Mouse (Mus musculus) left cerebral cortex, postnatal 4 days (tissue): Measurements from ENCODE around the gene Nsmce4a. TPM values are rescaled to one million over a fixed set of nuclear protein-coding genes. Genes with fewer than 3 reads are reported as not detected.

Source experiments
- DNase-seq: peaks from one replicate; pipeline ENCODE4 v3.0.0-alpha.2; 2022
- intact Hi-C: fragments of 180-260 bp; cut with DNase I; formaldehyde crosslinking; loops from one replicate; pipeline ENCODE4 v1.15.1; 2025
- total RNA-seq, 2 experiments: library from RNA; stranded (reverse); gene quantifications; 2 replicates each; pipeline ENCODE4 v1.2.3; 2021

The Nsmce4a gene
- total RNA-seq, 2 experiments from 2014 or later = 36.1 to 38.3 TPM

DNA sequence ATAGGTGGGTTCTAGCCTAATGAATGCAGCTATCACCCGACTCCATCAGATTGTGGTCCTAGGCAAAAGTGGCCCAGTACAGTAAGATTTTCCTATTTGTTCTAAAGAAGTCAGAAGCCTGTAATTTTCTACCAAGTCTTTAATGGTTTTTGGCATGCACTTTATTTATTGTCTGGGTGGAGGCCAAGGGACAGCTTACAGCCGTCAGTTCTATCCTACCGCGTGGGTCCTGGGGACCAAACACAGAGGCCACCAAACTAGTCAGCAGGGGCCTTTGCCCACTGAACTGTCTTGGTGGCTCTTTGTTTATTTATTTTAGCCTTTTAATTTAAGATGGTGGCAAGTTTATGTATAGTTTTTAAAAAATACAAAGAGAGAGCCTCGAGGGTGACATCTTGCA is 5.7 kb upstream of the Nsmce4a start:
- intact Hi-C loops = no loop called here
- DNase-seq = no peak

DNA sequence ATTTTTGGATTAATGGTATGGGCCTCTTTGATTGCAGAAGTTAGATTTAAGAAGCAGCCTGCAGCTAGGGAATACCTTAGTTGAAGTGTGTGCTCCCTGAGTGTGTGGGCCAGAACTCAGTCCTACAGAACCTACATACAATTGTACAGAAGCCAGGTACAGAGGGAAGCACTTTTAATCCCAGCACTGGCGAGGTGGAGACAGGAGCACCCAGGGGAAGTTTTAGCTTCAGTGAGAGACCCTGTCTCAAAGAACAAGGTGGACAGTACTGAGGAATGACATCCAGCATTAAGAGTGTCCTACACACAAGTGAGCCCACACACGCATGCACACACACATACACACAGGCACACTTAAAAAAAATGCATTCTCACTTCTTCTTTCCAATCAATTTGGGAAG is 5.1 kb upstream of the Nsmce4a start:
- no peak for DNase-seq
- intact Hi-C loops = no loop called here

DNA sequence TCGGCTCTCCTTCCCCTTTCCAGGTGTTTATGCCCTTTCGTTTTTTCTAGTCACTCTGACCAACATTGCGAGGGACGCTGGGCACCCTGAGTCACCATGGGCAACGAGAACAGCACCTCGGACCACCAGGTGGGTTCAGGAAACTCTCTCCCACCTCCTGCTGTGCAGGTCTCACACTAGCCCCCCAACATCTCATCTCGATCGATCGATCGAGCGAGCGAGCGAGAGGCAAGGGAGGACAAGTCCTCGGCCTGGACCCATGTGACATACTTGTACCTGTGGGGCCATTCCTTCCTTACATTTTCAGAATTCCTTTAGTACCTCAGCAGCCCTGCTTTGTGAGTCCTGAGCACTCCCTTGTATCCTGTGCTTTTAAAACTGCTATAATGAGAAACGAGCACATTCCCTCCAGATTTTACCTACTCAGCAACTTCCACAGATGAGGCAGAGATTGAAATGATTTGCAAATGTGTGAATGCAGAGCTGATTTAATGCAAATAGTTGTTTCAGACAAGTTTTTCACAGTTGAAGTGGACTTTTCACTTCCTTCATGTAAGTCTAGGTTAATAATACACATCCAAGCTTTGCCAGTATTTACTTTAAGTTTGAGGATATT is 4.6 kb upstream of the Nsmce4a start, which contains the start of gene Tacc2:
Gene Tacc2, plus strand, starts transcription at position 51 of the 616 bp plus-strand sequence.
- no peak for DNase-seq
- intact Hi-C loops = no loop called here

GRCm38 (mm10) chr7:130576981-130577380 is 4.1 kb upstream of the Nsmce4a start:
- intact Hi-C loops = no loop called here
- DNase-seq = no peak

GRCm38 (mm10) chr7:130574211-130574991 is 1.5 kb upstream of the Nsmce4a start:
- intact Hi-C loops = no loop called here

GRCm38 (mm10) chr7:130573746-130574145 is 828 bp upstream of the Nsmce4a start:
- intact Hi-C loops = no loop called here
- no peak for DNase-seq

More at GRCm38 (mm10) chr7:130574211-130574991, 1.5 kb upstream of the Nsmce4a start:
- DNase-seq = peak; percentile 19

DNA sequence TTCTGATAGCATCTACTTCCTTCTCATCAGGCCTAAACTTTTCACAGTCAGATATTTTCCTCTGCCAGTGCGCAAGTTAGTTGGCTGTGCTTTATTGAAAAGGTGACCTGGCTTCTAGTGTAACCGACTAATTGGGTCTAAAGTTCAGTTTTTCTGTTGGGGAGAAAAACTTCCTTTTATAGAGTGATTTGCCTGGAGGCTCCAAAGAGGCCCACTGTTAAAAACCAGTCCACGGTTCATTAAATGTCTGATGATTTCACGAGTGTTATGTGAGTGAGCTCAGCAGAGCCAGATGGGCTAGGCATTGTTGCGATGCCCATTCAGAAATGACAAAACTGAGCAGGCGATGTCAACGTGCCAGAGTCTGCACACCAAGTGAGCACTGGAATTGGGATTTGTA is 2.4 kb downstream of the Nsmce4a start:
- DNase-seq = no peak
- intact Hi-C loops = no loop called here

DNA sequence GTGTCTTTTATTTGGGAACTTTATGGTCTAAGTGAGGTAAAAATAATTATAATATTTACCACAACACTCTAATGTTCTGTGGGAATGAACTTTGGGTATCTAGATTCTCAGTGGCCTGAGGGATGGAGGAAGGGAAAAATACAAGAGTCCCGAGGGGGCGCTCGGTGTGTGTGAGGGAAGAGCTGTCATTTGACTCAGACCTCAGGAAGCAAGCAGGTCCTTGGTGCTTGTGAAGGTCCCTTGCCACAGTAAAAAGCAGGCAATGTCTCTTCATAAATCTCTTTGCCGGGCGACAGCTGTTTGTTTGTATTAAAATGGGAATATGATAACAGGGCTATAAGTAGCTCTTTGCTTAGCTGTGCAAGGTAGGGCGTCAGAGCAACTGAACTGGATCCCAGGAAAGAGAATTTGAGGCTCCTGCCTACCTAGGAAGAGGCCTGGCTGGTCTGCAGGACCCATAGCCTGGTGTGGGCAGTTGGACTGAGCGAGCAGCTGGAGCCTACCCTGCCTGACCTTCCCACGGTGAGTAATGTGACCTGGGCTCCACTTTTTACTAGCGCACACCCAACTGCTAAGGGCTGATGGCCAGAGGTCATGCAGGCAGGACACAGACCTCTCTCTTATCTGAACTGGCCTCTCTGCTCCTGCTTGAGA is 4.0 kb downstream of the Nsmce4a start:
- intact Hi-C loops = no loop called here
- DNase-seq = no peak

- intact Hi-C loops = no loop called here
- DNase-seq = no peak
Observed at GRCm38 (mm10) chr7:130564596-130564995, 8.3 kb downstream of the Nsmce4a start.

GRCm38 (mm10) chr7:130563880-130564279 is 9.0 kb downstream of the Nsmce4a start:
- intact Hi-C loops = no loop called here
- no peak for DNase-seq

DNA sequence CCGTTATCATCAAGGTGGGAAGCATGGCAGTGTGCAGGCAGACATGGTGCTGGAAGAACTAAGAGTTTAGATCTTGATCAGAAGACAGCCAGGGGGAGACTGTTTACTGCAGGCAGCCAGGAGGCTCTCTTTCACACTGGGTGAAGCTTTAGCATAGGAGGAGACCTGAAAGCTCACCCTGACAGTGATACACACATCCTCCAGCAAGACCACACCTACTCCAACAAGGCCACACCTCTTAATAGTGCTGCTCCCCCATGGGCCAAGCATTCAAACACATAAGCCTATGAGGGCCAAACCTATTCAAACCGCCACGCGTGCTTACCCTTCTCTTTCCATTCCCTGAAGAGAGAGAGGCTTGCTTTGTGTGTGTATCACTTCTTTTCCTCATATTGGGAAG is 9.6 kb downstream of the Nsmce4a start:
- intact Hi-C loops = no loop called here
- no peak for DNase-seq

- no peak for DNase-seq
- intact Hi-C loops = no loop called here
Observed at GRCm38 (mm10) chr7:130560933-130561332, 12.0 kb downstream of the Nsmce4a start.

- DNase-seq = no peak
- intact Hi-C loops = no loop called here
Observed at GRCm38 (mm10) chr7:130558592-130558991, 14.3 kb downstream of the Nsmce4a start.

- intact Hi-C loops = no loop called here
- DNase-seq = no peak
Observed at GRCm38 (mm10) chr7:130555597-130555996, 17.3 kb downstream of the Nsmce4a start.

- intact Hi-C loops = no loop called here
Observed at GRCm38 (mm10) chr7:130553321-130553720, 19.6 kb downstream of the Nsmce4a start.

DNA sequence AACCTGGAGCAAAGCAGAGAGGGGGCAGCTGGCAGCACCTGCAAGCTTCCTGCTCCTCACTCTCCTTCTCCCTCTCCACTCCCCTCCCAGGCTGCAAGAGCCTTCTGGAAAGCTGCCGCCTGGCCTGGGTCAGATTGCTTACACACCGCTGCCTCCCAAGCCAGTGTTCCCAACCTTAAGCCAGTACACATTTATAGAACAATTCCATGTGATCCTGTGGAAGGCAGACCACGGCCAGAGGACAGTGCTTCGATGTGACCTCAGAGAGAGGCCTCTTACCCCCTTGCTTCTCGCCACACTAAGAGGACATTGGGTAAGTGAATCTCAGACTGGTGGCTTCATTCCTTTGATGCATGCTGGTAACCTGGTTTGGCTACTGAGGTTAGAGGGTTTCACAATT is 20.1 kb downstream of the Nsmce4a start:
- DNase-seq = peak; percentile 65
- intact Hi-C loops = no loop called here

More at GRCm38 (mm10) chr7:130553321-130553720, 19.6 kb downstream of the Nsmce4a start:
- DNase-seq = no peak

DNA sequence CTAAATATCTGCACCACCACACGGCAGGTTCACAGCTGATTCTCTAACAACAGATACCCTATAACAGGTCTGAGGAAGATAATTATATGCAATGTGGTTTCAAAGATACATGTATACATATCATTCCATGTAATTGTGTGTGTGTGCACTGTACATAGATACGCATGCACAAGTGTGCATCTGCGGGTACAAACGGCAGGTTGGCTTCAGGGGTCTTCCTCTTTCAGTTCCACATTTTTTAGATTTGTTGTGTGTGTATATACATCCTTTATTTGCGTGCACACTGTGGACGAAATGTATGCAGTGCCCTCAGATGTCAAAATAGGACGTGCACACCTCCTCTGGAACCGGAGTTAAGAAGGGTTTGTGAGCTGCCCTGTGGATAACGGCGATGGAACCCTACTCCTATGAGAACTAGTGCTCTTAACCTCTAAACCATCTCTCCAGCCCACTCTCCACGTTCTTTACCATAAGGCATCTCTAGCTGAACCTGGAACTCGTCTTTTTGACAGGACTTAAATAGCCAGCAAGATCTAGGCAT is 25.2 kb downstream of the Nsmce4a start:
- no peak for DNase-seq
- intact Hi-C loops = no loop called here

- DNase-seq = peak; percentile 94
- intact Hi-C loops = no loop called here
Observed at GRCm38 (mm10) chr7:130546791-130547484, 26.0 kb downstream of the Nsmce4a start.

DNA sequence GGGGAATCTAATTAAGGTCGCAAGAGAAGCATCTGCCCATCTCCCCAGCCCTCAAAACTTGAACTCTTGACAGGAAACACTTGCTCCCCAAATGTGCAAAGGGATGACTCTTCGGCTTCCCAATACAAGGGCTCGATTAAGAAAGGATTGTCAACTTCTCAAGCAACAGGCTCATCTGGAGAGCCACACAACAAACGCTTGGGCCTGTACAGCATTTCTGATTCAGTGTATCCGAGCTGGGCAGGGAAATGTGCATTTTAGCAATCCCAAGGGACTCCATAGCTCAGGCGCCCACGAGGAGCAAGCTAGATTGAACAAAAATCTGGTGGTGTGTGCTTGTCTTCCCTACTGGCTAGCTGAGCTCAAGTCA is 26.5 kb downstream of the Nsmce4a start:
- intact Hi-C loops = no loop called here
- no peak for DNase-seq

- no peak for DNase-seq
- intact Hi-C loops = no loop called here
Observed at GRCm38 (mm10) chr7:130545893-130546292, 27.0 kb downstream of the Nsmce4a start.

GRCm38 (mm10) chr7:130545401-130545800 is 27.5 kb downstream of the Nsmce4a start:
- DNase-seq = no peak
- intact Hi-C loops = no loop called here
